Mouse (Mus musculus): Measurements from ENCODE around the gene BC025446.

DNA sequence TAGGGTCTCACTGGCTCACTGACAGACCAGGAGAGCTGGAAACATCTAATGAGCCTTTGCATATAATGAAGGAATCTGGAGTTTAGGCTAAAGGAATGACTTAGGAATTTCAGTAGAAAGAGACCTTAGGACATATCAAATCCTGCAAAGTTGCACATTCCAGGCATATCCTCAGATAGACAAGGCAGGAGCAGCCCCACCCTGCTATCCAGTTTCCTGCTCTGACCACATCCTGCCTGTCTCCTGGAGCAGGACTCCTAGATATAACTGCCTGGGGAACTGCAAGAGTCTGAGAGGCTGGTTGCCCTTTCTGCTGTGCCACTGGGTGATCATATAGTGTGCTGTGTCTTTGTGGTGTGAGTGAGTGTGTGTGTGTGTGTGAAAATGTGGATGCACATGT, 54.0 kb downstream of the BC025446 start:
- TF ChIP-seq CTCF (IDR thresholded peaks at IDR 0.05; ENCODE audit: insufficient read depth, low read depth, low read length), result no peak
- TF ChIP-seq POLR2A (IDR thresholded peaks at IDR 0.05; ENCODE audit: insufficient read depth, low read depth, low read length), result no peak

Data from olfactory bulb, adult 2 months (tissue).